Comparison of ENCODE assay signal across 30 mouse cellular contexts in the genomic region with DNA sequence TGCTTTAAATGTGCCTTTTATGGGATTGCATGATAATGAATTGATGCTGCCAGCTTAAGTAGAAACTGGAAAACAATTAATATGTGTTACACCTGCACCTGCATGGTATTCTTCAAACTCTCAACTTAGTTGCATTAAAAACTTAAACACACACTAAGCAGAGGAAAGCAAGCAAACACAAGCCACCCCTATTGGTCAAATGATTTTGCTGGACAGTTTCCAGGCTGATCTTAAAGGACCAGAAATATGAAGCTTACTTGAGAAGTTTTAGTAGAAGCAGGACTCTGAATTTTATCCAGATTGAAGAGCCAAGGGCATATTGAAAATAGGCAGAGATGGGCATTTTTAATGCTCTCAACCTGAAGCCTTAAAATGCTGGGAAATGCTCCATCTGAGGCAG. TPM values are rescaled to one million over a fixed set of nuclear protein-coding genes. Genes with fewer than 3 reads are reported as not detected.
A peak's percentile ranks its signal among the peaks of the same experiment; 100 is the strongest.
DNase-seq lines count a peak whose midpoint lies in the region; ATAC-seq and TF ChIP-seq lines count a peak whose summit lies in the region.
"Had no signal": no experiment of that assay in that cellular context is flagged by ENCODE, and none has a peak within 500 bp of the region (broad histone marks: within the 10 kb centered on the region; RNA-seq: fewer than 3 reads in every experiment).

No protein-coding gene starts in this region.

- no peak for ATAC-seq in hindbrain, embryonic 13.5 days (ENCODE audit: low FRiP score)
- no peak for ATAC-seq in hindbrain, embryonic 11.5 days (ENCODE audit: low FRiP score)
- no peak for ATAC-seq in lung, embryonic 14.5 days (ENCODE audit: insufficient read depth)
- ATAC-seq in stomach, embryonic 14.5 days (ENCODE audit: insufficient number of reproducible peaks, insufficient read depth, low FRiP score, low read depth): no peak
- no peak for ATAC-seq in stomach, postnatal 0 days (ENCODE audit: low FRiP score, low TSS enrichment)
- ATAC-seq: forebrain, embryonic 16.5 days had no signal

- H3K9ac ChIP-seq in hindbrain, embryonic 13.5 days: no peak overlapping the region
- H3K9ac ChIP-seq in hindbrain, embryonic 11.5 days (ENCODE audit: low read depth, low read length): no peak overlapping the region
- H3K9ac ChIP-seq in lung, embryonic 14.5 days: no peak overlapping the region
- H3K9ac ChIP-seq in stomach, embryonic 14.5 days (replicated peaks; ENCODE audit: low read depth, low read length): no peak overlapping the region
- no peak overlapping the region for H3K9ac ChIP-seq in stomach, postnatal 0 days (ENCODE audit: low read length)
- H3K9ac ChIP-seq: embryonic facial prominence, embryonic 13.5 days; heart, embryonic 12.5 days; kidney, embryonic 15.5 days; liver, embryonic 14.5 days; lung, embryonic 15.5 days had no signal

- peak overlapping the region; percentile 13 for H3K4me3 ChIP-seq in hindbrain, embryonic 13.5 days
- H3K4me3 ChIP-seq in hindbrain, embryonic 11.5 days (ENCODE audit: low read depth, low read length): no peak overlapping the region
- no peak overlapping the region for H3K4me3 ChIP-seq in lung, embryonic 14.5 days (ENCODE audit: low read depth, low read length)
- no peak overlapping the region for H3K4me3 ChIP-seq in stomach, embryonic 14.5 days (ENCODE audit: low read depth, low read length)
- H3K4me3 ChIP-seq in stomach, postnatal 0 days (ENCODE audit: low read depth, low read length): no peak overlapping the region
- H3K4me3 ChIP-seq: embryonic facial prominence, embryonic 13.5 days; heart, adult 2 months; heart, embryonic 12.5 days; kidney, embryonic 15.5 days; lung, embryonic 15.5 days; myocyte had no signal

- H3K4me2 ChIP-seq in hindbrain, embryonic 13.5 days: peak overlapping the region; percentile 99
- H3K4me2 ChIP-seq in hindbrain, embryonic 11.5 days (replicated peaks; ENCODE audit: low read depth, low read length): no peak overlapping the region
- no peak overlapping the region for H3K4me2 ChIP-seq in lung, embryonic 14.5 days
- 0 out of 2 replicates have a peak overlapping the region, but pooled peaks have one; percentile 5 for H3K4me2 ChIP-seq in stomach, embryonic 14.5 days (replicated peaks; ENCODE audit: low read depth, low read length)
- no peak overlapping the region for H3K4me2 ChIP-seq in stomach, postnatal 0 days (replicated peaks; ENCODE audit: low read depth)
- H3K4me2 ChIP-seq: embryonic facial prominence, embryonic 13.5 days; heart, embryonic 12.5 days; kidney, embryonic 15.5 days; lung, embryonic 15.5 days had no signal

- no peaks in the 10 kb centered on the region for H3K36me3 ChIP-seq in hindbrain, embryonic 13.5 days
- H3K36me3 ChIP-seq in hindbrain, embryonic 11.5 days (ENCODE audit: control insufficient read depth, insufficient read depth, low read length): no peaks in the 10 kb centered on the region
- no peaks in the 10 kb centered on the region for H3K36me3 ChIP-seq in lung, embryonic 14.5 days (ENCODE audit: insufficient read depth)
- H3K36me3 ChIP-seq in stomach, embryonic 14.5 days (ENCODE audit: control insufficient read depth, insufficient read depth, low read length): no peaks in the 10 kb centered on the region
- no peaks in the 10 kb centered on the region for H3K36me3 ChIP-seq in stomach, postnatal 0 days (ENCODE audit: control insufficient read depth, insufficient read depth, low read length)
- H3K36me3 ChIP-seq: embryonic facial prominence, embryonic 13.5 days; G1E; heart, embryonic 12.5 days; kidney, embryonic 15.5 days; lung, embryonic 15.5 days had no signal

- no peak for DNase-seq in hindbrain, embryonic 11.5 days (ENCODE audit: low spot score)
- peak; percentile 42 for DNase-seq in lung, embryonic 14.5 days
- DNase-seq in lung, postnatal 4 days: no peak
- no peak for DNase-seq in stomach, postnatal 0 days (ENCODE audit: low spot score)
- DNase-seq in thymus, postnatal 36 days: no peak
- DNase-seq: adrenal gland, postnatal 10 days; cerebellum, adult 11 months; cerebellum, adult 9-10 months; cerebellum, postnatal 36 days; heart, adult 2 months; heart, postnatal 4 days; kidney, adult 18-20 months; kidney, postnatal 25 days; layer of hippocampus, postnatal 36 days; liver; midbrain, embryonic 14.5 days; right cerebral cortex, postnatal 25 days; thymus, adult 18-20 months; thymus, postnatal 4 days had no signal

- no peak for TF ChIP-seq EP300 in stomach, postnatal 0 days (optimal IDR thresholded peaks at IDR 0.05)

- peaks cover 34% of the 10 kb centered on the region for H3K27me3 ChIP-seq in hindbrain, embryonic 13.5 days
- H3K27me3 ChIP-seq in hindbrain, embryonic 11.5 days (ENCODE audit: control insufficient read depth, insufficient read depth, low read length): peaks cover 21% of the 10 kb centered on the region
- H3K27me3 ChIP-seq in lung, embryonic 14.5 days (ENCODE audit: insufficient read depth, low read length): peaks cover 39% of the 10 kb centered on the region
- H3K27me3 ChIP-seq in stomach, embryonic 14.5 days (ENCODE audit: control insufficient read depth, insufficient read depth, low read length): 0 out of 2 replicates have a peak, but pooled peaks cover 3% of the 10 kb centered on the region
- H3K27me3 ChIP-seq in stomach, postnatal 0 days (ENCODE audit: control insufficient read depth, insufficient read depth, low read length): peaks cover 3% of the 10 kb centered on the region; the same call in 1 of the 2 replicates

- peaks cover 15% of the 10 kb centered on the region for H3K4me1 ChIP-seq in hindbrain, embryonic 13.5 days (replicated peaks)
- H3K4me1 ChIP-seq in hindbrain, embryonic 11.5 days (replicated peaks; ENCODE audit: control insufficient read depth, insufficient read depth, low read length): 0 out of 2 replicates have a peak, but pooled peaks cover 3% of the 10 kb centered on the region
- no peaks in the 10 kb centered on the region for H3K4me1 ChIP-seq in lung, embryonic 14.5 days (ENCODE audit: insufficient read depth)
- H3K4me1 ChIP-seq in stomach, embryonic 14.5 days (ENCODE audit: control insufficient read depth, insufficient read depth, low read length): no peaks in the 10 kb centered on the region
- H3K4me1 ChIP-seq in stomach, postnatal 0 days (replicated peaks; ENCODE audit: control insufficient read depth, insufficient read depth): no peaks in the 10 kb centered on the region

- H3K9me3 ChIP-seq in hindbrain, embryonic 13.5 days: no peaks in the 10 kb centered on the region
- no peaks in the 10 kb centered on the region for H3K9me3 ChIP-seq in hindbrain, embryonic 11.5 days (ENCODE audit: control insufficient read depth, low read length)
- H3K9me3 ChIP-seq in lung, embryonic 14.5 days (ENCODE audit: low read depth, low read length): no peaks in the 10 kb centered on the region
- H3K9me3 ChIP-seq in stomach, embryonic 14.5 days (ENCODE audit: control insufficient read depth, low read depth, low read length): no peaks in the 10 kb centered on the region
- H3K9me3 ChIP-seq in stomach, postnatal 0 days (ENCODE audit: control insufficient read depth, low read length): no peaks in the 10 kb centered on the region
- H3K9me3 ChIP-seq: embryonic facial prominence, embryonic 13.5 days; heart, embryonic 12.5 days; kidney, embryonic 15.5 days; lung, embryonic 15.5 days had no signal

- no peak overlapping the region for H3K27ac ChIP-seq in hindbrain, embryonic 13.5 days
- no peak overlapping the region for H3K27ac ChIP-seq in hindbrain, embryonic 11.5 days (ENCODE audit: low read depth, low read length)
- no peak overlapping the region for H3K27ac ChIP-seq in lung, embryonic 14.5 days (ENCODE audit: low read depth)
- H3K27ac ChIP-seq in stomach, embryonic 14.5 days (ENCODE audit: low read length): no peak overlapping the region
- H3K27ac ChIP-seq in stomach, postnatal 0 days (replicated peaks): no peak overlapping the region
- H3K27ac ChIP-seq: embryonic facial prominence, embryonic 13.5 days; heart, adult 2 months; kidney, embryonic 15.5 days; liver, embryonic 14.5 days; lung, embryonic 15.5 days had no signal

- no peak for TF ChIP-seq CTCF in lung, embryonic 14.5 days (IDR thresholded peaks at IDR 0.05; ENCODE audit: low read depth)
- no peak for TF ChIP-seq CTCF in stomach, postnatal 0 days (IDR thresholded peaks at IDR 0.05; ENCODE audit: low read depth)

RNA-seq across cellular contexts. Expression of a gene that starts 2.9 kb away (rescaled TPM):
- 11.0 and 12.5 TPM in 2 replicates for polyA plus RNA-seq in hindbrain, embryonic 13.5 days (2015; fragmentation: Nextera tagmentation; extraction: Ambion mirVana)
- 3.7 and 4.6 TPM in 2 replicates for polyA plus RNA-seq in hindbrain, embryonic 11.5 days (2014; fragmentation: Nextera tagmentation; extraction: Ambion mirVana)
- polyA plus RNA-seq in lung, embryonic 14.5 days (2014; fragmentation: Nextera tagmentation; extraction: Ambion mirVana): 0.11 and 0.31 TPM in 2 replicates
- 0.85 and 1.2 TPM in 2 replicates for polyA plus RNA-seq in stomach, embryonic 14.5 days (2014; fragmentation: Nextera tagmentation; extraction: Ambion mirVana)
- polyA plus RNA-seq in stomach, postnatal 0 days (2015; fragmentation: Nextera tagmentation; extraction: Ambion mirVana): 0.50 and 0.61 TPM in 2 replicates
- polyA plus RNA-seq: G1E; heart, adult 2 months; heart, postnatal 0 days had no signal

Comparison
In these comparisons a context has a peak if more than half of its experiments do, and no peak if none do; other contexts are left out.
1. H3K4me2 ChIP-seq: peak in hindbrain, embryonic 13.5 days (single experiment) and stomach, embryonic 14.5 days (single experiment); none in hindbrain, embryonic 11.5 days (single experiment), lung, embryonic 14.5 days (single experiment) and stomach, postnatal 0 days (single experiment).